Mouse (Mus musculus) forebrain, postnatal 0 days (tissue): Measurements from ENCODE around the gene Gm15128. TPM values are rescaled to one million over a fixed set of nuclear protein-coding genes. Genes with fewer than 3 reads are reported as not detected.
"Not testable (repeated sequence)": the region's sequence is repeated elsewhere in the genome, so short reads cannot be mapped to it uniquely, and the experiment has no call there.

ENCODE experiments used
- ATAC-seq: fragments of 200-750 bp; cut with Nextera tagmentation; 2 replicates; pipeline ENCODE4 v1.8.0; 2017; ENCODE audit warnings: mild to moderate bottlenecking, moderate library complexity
- DNase-seq: peaks from one replicate; pipeline ENCODE4 v3.0.0-alpha.2; 2015
- H3K27ac ChIP-seq: fragments of 300-500 bp; sonication (generic); 2 replicates; pipeline ENCODE4 v1.5.1; 2014; ENCODE audit warnings: low read depth, mild to moderate bottlenecking, antibody characterized with exemption, low read length, moderate library complexity, mixed read lengths
- H3K27me3 ChIP-seq: fragments of 300-500 bp; sonication (generic); 2 replicates; pipeline ENCODE4 v1.6.1; 2014; ENCODE audit warnings: mild to moderate bottlenecking, low read length, mixed read lengths; ENCODE audit not compliant: insufficient read depth
- H3K36me3 ChIP-seq: fragments of 300-500 bp; sonication (generic); 2 replicates; pipeline ENCODE4 v1.6.1; 2014; ENCODE audit warnings: mild to moderate bottlenecking, moderate library complexity; ENCODE audit not compliant: insufficient read depth
- H3K4me1 ChIP-seq: fragments of 300-500 bp; sonication (generic); 2 replicates; pipeline ENCODE4 v1.6.1; 2014; ENCODE audit warnings: antibody characterized with exemption; ENCODE audit not compliant: insufficient read depth
- H3K4me2 ChIP-seq: fragments of 300-500 bp; sonication (generic); 2 replicates; pipeline ENCODE4 v1.6.1; 2014; ENCODE audit warnings: low read depth, mild to moderate bottlenecking, moderate library complexity
- H3K4me3 ChIP-seq: fragments of 300-500 bp; sonication (generic); 2 replicates; pipeline ENCODE4 v1.5.1; 2014; ENCODE audit warnings: low read depth, low read length, mixed read lengths
- H3K9ac ChIP-seq: fragments of 300-500 bp; sonication (generic); 2 replicates; pipeline ENCODE4 v1.6.1; 2014; ENCODE audit warnings: mild to moderate bottlenecking
- H3K9me3 ChIP-seq: fragments of 300-500 bp; sonication (generic); 2 replicates; pipeline ENCODE4 v1.6.1; 2016; ENCODE audit warnings: low read length
- WGBS: fragments of 180-500 bp; shearing (Covaris S2); extraction: QIAGEN DNeasy Blood & Tissue Kit; methylation state at CpG from one replicate; pipeline ENCODE4 v1.1.7; 2014; 5-methylcytosine and 5-hydroxymethylcytosine counted together
- polyA plus RNA-seq: library from polyadenylated mRNA; unstranded; fragments of >200 nt; fragmentation: Nextera tagmentation; extraction: Ambion mirVana; gene quantifications from 2 replicates; pipeline ENCODE4 v1.2.1, GENCODE M21; 2015
- total RNA-seq: library from RNA; depleted of rRNA; stranded (reverse); fragments of >200 nt; gene quantifications from 2 replicates; pipeline ENCODE4 v1.2.3, GENCODE M21; 2014; rRNA removed

Gene Gm15128
- not detected in 2 replicates for total RNA-seq
- polyA plus RNA-seq: not detected in 2 replicates

DNA sequence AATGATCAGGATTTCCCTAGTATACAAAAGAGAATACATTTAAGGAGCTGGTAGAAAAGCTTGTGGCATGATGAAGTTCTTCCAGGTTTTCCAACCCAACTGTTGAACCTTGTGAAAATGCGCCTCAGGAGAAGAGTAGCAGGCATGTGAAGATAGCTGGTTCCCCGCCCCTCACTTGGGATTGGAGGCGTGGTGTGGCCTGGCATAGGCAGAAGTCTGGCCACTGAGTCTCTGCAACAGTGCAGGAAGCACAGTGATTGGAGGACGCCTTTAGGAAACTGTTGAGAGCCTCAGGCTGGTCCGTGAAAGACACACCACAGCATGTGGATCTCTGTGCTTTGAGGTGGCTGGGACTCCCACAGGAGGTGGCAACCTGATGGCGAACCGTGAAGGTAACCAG is at the start of gene Gm15128:
Gene Gm15128, plus strand, starts transcription at position 301 of the 400 bp plus-strand sequence.
- not testable (repeated sequence) for ATAC-seq, DNase-seq, H3K27me3 ChIP-seq, H3K27ac ChIP-seq, H3K4me1 ChIP-seq, H3K9me3 ChIP-seq, H3K36me3 ChIP-seq, H3K9ac ChIP-seq, H3K4me3 ChIP-seq, H3K4me2 ChIP-seq
- 83% methylated on average over 7 of the region's 7 CpGs for WGBS

Other genes with a start within 250 kb of the Gm15128 start
- gene Lrch2, start 211.9 kb upstream of the Gm15128 start, total RNA-seq: 36.3 and 44.6 TPM in 2 replicates
- gene Lrch2, start 211.9 kb upstream of the Gm15128 start, polyA plus RNA-seq: 7.4 and 8.1 TPM in 2 replicates
- gene Gm15080, start 227.0 kb downstream of the Gm15128 start, total RNA-seq: not detected in 2 replicates
- not detected in 2 replicates for gene Gm15080, start 227.0 kb downstream of the Gm15128 start, polyA plus RNA-seq